Mouse (Mus musculus) heart, embryonic 13.5 days (tissue): Measurements from ENCODE around the gene 4931409K22Rik. TPM values are rescaled to one million over a fixed set of nuclear protein-coding genes. Genes with fewer than 3 reads are reported as not detected.

Experiments
- ATAC-seq: fragments of 200-750 bp; cut with Nextera tagmentation; 2 replicates; pipeline ENCODE4 v1.8.0; 2017; ENCODE audit warnings: moderate TSS enrichment; ENCODE audit not compliant: insufficient number of reproducible peaks, low FRiP score, low TSS enrichment; ENCODE audit errors: extremely low read depth
- H3K27ac ChIP-seq: fragments of 300-500 bp; sonication (generic); replicated peaks from 2 replicates; pipeline ENCODE4 v1.5.1; 2015; ENCODE audit warnings: moderate library complexity, mild to moderate bottlenecking, inconsistent platforms
- H3K27me3 ChIP-seq: fragments of 300-500 bp; sonication (generic); replicated peaks from 2 replicates; pipeline ENCODE4 v1.6.1; 2015; ENCODE audit warnings: mild to moderate bottlenecking, inconsistent platforms
- H3K36me3 ChIP-seq: fragments of 300-500 bp; sonication (generic); 2 replicates; pipeline ENCODE4 v1.6.1; 2015; ENCODE audit warnings: mild to moderate bottlenecking, inconsistent platforms
- H3K4me1 ChIP-seq: fragments of 300-500 bp; sonication (generic); 2 replicates; pipeline ENCODE4 v1.6.1; 2015; ENCODE audit warnings: inconsistent platforms
- H3K4me2 ChIP-seq: fragments of 300-500 bp; sonication (generic); 2 replicates; pipeline ENCODE4 v1.6.1; 2015; ENCODE audit warnings: inconsistent platforms, mild to moderate bottlenecking, moderate library complexity
- H3K4me3 ChIP-seq: fragments of 300-500 bp; sonication (generic); 2 replicates; pipeline ENCODE4 v1.5.1; 2015; ENCODE audit warnings: moderate library complexity, mild to moderate bottlenecking, inconsistent platforms
- H3K9ac ChIP-seq: fragments of 300-500 bp; sonication (generic); 2 replicates; pipeline ENCODE4 v1.6.1; 2015; ENCODE audit warnings: inconsistent platforms, mild to moderate bottlenecking, moderate library complexity
- H3K9me3 ChIP-seq: fragments of 300-500 bp; sonication (generic); 2 replicates; pipeline ENCODE4 v1.6.1; 2016; ENCODE audit warnings: inconsistent platforms
- WGBS: fragments of 180-500 bp; shearing (Covaris S2); methylation state at CpG from one replicate; pipeline ENCODE4 v1.1.7; 2015; ENCODE audit warnings: mixed read lengths; 5-methylcytosine and 5-hydroxymethylcytosine counted together
- polyA plus RNA-seq: library from polyadenylated mRNA; unstranded; fragments of >200 nt; fragmentation: Nextera tagmentation; extraction: Ambion mirVana; gene quantifications from 2 replicates; pipeline ENCODE4 v1.2.1, GENCODE M21; 2015

Gene 4931409K22Rik
- polyA plus RNA-seq, 1 experiment from 2014 or later = 0.08 TPM

DNA sequence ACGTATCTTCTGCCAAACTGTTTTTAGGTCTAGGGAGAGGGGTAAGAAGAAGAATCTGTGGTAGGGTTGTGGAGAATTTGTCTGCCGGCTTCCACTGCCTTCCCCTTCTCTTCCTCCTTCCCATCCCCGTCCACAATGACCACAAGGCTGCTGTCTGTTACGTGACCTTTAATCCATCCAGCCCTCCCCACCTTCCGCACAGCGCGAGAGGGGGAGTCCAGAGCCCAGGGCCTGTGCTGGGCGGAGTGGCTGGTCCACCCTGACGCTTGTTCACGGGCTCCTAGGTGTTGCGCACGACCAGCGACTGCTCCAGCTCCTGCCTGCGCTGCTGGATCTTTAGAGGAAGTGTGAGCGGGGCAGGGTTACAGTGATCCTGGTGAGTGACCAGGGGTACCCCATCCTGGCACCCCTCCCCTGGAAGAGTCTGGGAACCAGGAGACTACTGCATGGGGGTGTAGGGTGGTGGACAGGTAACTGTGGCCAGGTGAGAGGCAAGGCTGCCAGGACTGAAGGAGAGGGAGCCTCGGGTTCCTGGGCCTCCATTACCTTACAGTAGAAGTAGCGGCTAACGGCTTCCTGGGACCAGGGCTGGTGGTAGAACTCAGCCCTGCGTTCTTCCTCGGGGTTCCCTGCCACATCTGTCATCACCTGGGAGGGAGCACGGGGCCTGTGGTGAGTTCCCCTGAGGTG is 36.0 kb upstream of the 4931409K22Rik start:
- 65% methylated on average over 21 of the region's 21 CpGs for WGBS
- peaks cover 92% of the 10 kb centered on the region for H3K36me3 ChIP-seq
- no peaks in the 10 kb centered on the region for H3K9me3 ChIP-seq
- ATAC-seq = no peak
- H3K4me3 ChIP-seq = no peak overlapping the region
- no peak overlapping the region for H3K27ac ChIP-seq
- no peak overlapping the region for H3K4me2 ChIP-seq
- H3K4me1 ChIP-seq = peaks cover 52% of the 10 kb centered on the region
- H3K27me3 ChIP-seq = no peaks in the 10 kb centered on the region
- 0 out of 2 replicates have a peak overlapping the region, but pooled peaks have one; percentile 16 for H3K9ac ChIP-seq

DNA sequence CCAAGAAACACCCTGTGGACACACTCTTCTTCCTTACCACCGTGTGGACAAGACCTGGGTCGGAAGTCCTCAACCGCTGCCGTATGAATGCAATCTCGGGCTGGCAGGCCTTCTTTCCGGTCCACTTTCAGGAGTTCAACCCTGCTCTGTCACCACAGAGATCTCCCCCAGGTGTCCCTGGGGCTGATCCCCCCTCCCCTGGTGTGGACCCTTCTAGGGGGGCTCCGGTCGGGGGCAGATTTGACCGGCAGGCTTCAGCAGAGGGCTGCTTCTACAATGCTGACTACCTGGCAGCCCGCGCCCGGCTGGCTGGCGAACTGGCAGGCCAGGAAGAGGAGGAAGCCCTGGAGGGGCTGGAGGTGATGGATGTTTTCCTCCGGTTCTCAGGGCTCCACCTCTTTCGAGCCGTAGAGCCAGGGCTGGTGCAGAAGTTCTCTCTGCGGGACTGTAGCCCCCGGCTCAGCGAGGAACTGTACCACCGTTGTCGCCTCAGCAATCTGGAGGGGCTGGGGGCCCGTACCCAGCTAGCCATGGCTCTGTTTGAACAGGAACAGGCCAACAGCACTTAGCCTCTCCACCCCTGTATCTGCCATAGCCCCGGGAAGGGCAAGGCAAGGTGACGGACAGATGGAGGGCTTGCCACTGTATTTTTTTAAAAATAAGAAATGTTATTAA is 35.3 kb upstream of the 4931409K22Rik start:
- H3K9me3 ChIP-seq = no peaks in the 10 kb centered on the region
- no peak overlapping the region for H3K4me3 ChIP-seq
- no peaks in the 10 kb centered on the region for H3K27me3 ChIP-seq
- peak overlapping the region; percentile 65; the same call in 1 of the 2 replicates for H3K9ac ChIP-seq
- H3K27ac ChIP-seq = no peak overlapping the region
- ATAC-seq = no peak
- H3K4me2 ChIP-seq = peak overlapping the region; percentile 14; the same call in 1 of the 2 replicates
- 53% methylated on average over 24 of the region's 24 CpGs for WGBS
- peaks cover 55% of the 10 kb centered on the region for H3K4me1 ChIP-seq
- peaks cover 88% of the 10 kb centered on the region for H3K36me3 ChIP-seq

DNA sequence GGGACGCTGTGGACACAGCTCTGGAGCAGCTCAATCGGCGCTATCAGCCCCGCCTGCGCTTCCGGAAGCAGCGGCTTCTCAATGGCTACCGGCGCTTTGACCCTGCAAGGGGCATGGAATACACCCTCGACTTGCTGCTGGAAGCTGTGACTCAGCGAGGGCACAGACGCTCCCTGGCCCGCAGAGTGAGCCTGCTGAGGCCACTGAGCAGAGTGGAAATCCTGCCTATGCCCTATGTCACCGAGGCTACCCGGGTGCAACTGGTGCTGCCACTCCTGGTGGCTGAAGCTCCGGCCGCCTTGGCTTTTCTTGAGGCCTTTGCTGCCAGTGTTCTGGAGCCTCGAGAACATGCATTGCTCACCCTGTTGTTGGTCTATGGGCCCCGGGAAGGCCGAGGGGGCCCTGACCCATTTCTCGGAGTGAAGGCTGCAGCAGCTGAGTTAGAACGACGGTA is 34.7 kb upstream of the 4931409K22Rik start:
- Histone ChIP-seq H3K4me3 (no peak overlapping the region), H3K27me3 (no peaks in the 10 kb centered on the region), H3K36me3 (peaks cover 82% of the 10 kb centered on the region), H3K4me2 (peak overlapping the region; percentile 14), H3K27ac (no peak overlapping the region; the same call in 1 of the 2 replicates), H3K9me3 (no peaks in the 10 kb centered on the region), H3K9ac (peak overlapping the region; percentile 65; the same call in 1 of the 2 replicates), H3K4me1 (peaks cover 49% of the 10 kb centered on the region)
- no peak for ATAC-seq
- WGBS = 28% methylated on average over 23 of the region's 23 CpGs

DNA sequence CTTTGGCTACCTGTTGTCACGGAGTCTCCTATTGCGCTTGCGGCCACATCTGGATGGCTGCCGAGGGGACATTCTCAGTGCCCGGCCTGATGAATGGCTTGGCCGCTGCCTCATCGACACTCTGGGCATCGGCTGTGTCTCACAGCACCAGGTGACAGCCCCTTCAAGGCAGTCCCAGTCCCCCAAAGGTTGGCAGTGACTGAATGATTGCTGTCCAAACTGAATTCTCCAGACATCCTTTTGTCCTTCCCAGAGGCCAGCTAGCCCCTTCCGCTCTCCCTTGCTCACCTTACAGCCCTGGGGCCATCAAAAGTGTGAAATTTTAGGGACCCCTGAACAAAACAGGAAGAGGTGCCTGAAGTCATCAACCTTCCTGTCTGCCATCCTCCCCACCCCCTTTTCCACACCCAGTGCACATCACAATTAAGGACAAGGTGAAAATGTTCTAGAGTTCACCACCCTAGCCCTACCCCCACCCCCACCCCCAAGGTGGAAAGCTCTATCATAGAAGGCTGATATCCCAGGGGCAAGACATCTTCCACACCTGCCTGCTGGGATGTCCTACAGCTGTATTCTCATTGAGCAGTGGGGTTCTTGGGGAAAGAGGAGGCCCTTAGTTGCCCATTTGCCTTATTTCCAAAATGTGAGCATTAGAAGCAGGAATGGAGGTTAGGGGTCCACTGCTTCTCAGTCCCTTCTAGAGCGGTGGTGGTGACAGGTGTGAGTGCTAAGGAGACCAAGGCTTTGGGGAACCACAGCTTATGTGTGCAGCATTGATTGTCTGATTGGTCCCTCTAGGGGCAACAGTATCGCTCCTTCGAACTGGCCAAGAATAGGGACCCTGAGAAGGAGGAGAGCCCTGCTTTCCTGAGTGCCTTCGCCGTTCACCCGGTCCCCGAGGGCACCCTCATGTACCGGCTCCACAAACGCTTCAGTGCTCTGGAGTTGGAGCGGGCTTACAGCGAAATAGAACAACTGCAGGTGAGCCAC is 33.2 kb upstream of the 4931409K22Rik start:
- Histone ChIP-seq H3K27me3 (no peaks in the 10 kb centered on the region), H3K4me1 (peaks cover 53% of the 10 kb centered on the region), H3K9me3 (no peaks in the 10 kb centered on the region), H3K4me3 (no peak overlapping the region), H3K27ac (no peak overlapping the region), H3K36me3 (peaks cover 67% of the 10 kb centered on the region), H3K9ac (no peak overlapping the region), H3K4me2 (no peak overlapping the region)
- 84% methylated on average over 20 of the region's 20 CpGs for WGBS
- ATAC-seq = no peak

DNA sequence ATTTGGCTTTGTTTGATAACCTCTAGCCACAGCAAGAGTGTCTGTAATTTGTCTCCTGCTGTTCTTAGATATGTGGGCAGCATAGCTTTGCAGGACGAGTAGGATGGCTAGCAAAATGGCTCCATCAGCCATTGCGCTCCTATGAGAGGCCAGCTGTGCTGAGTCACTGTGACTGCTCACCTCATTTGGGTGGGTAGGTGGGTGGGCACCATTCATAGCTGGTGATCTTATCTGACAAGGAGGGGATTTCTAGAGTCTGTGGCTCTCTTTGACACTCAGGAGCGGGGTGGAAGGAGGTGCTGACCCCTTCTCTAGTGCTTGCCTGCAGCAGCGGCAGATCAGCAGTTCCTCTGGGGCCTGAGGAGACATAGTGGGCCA is 30.6 kb upstream of the 4931409K22Rik start:
- Histone ChIP-seq H3K9me3 (no peaks in the 10 kb centered on the region), H3K4me1 (peaks cover 40% of the 10 kb centered on the region), H3K4me3 (peak overlapping the region; percentile 92), H3K36me3 (peaks cover 41% of the 10 kb centered on the region), H3K27me3 (no peaks in the 10 kb centered on the region), H3K9ac (peak overlapping the region; percentile 92), H3K27ac (peak overlapping the region; percentile 77), H3K4me2 (peak overlapping the region; percentile 90)
- no peak for ATAC-seq
- WGBS = 14% methylated on average over 4 of the region's 4 CpGs

DNA sequence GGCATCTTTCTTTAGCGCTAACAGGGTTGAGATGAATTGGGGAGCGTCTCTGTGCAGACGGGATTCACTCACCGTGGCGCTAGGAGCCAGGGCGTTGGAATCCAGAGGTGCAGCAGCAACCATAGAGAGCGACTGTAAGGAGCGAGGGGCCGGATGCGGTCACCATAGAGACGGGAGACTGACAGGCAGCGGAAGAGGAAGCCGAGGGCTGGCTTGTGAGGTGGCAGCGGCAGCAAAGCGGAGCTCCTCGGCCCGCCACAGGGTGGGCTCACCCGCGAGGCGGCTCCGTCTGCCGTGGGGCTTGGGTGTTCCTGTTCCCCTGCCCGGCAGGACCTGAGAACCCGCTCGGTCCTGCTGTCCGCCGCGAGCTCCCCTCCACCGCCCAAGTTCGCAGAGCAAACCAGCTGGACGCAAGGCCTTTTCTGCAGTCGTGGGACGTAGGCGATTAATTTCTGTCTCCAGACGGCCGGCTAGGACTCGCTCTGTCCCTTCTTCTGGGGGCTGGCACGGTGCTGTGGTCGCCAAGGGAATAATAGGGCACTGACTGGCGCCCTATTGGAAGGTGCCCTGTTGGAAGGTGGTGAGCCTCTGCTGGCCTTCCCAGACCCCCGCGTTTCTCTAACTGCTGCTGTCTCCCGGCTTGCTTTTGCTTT is 30.1 kb upstream of the 4931409K22Rik start, which contains the start of gene Chpf2:
Chpf2 (plus strand) TSS at position 195 of the 653 bp plus-strand sequence.
- H3K4me3 ChIP-seq = peak within 1 kb of the TSS; percentile 92
- WGBS = under 1% methylated on average over 43 of the region's 43 CpGs

DNA sequence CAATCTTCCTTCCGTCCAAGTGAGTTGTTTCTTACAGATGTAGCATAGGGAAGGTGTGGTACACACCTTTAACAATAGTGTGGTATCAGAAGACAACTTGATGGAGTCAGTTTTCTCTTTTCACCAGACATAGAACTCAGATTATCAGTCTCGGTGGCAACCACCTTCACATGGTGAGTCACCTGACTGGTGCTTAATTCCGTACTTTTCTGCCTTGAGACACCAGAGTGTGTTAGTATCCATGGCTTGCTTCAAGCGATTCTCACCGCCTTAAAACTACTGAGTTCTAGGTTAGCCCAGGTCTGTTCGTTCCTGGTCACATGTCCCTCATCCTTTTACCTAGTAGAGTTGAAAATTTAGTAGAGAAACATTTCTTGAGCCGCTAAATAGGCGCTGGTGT is 29.5 kb upstream of the 4931409K22Rik start:
- whole genome bisulfite sequencing = 11% methylated on average over 8 of the region's 8 CpGs
- peak overlapping the region; percentile 92 for H3K9ac ChIP-seq
- peak overlapping the region; percentile 90 for H3K4me2 ChIP-seq
- H3K27me3 ChIP-seq = no peaks in the 10 kb centered on the region
- peak overlapping the region; percentile 92 for H3K4me3 ChIP-seq
- H3K9me3 ChIP-seq = no peaks in the 10 kb centered on the region
- H3K4me1 ChIP-seq = peaks cover 30% of the 10 kb centered on the region
- H3K36me3 ChIP-seq = peaks cover 30% of the 10 kb centered on the region
- ATAC-seq = no peak
- peak overlapping the region; percentile 77; the same call in 1 of the 2 replicates for H3K27ac ChIP-seq

More for the DNA sequence above, 30.1 kb upstream of the 4931409K22Rik start, which contains the start of gene Chpf2:
- ATAC-seq = peak; percentile 59; the same call in 1 of the 2 replicates
- Histone ChIP-seq H3K4me2 (peak within 1 kb of the TSS; percentile 90), H3K27me3 (no peaks in the 10 kb centered on the region), H3K9ac (peak within 1 kb of the TSS; percentile 92), H3K9me3 (no peaks in the 10 kb centered on the region), H3K27ac (peak within 1 kb of the TSS; percentile 77), H3K4me1 (peaks cover 35% of the 10 kb centered on the region), H3K36me3 (peaks cover 35% of the 10 kb centered on the region)

DNA sequence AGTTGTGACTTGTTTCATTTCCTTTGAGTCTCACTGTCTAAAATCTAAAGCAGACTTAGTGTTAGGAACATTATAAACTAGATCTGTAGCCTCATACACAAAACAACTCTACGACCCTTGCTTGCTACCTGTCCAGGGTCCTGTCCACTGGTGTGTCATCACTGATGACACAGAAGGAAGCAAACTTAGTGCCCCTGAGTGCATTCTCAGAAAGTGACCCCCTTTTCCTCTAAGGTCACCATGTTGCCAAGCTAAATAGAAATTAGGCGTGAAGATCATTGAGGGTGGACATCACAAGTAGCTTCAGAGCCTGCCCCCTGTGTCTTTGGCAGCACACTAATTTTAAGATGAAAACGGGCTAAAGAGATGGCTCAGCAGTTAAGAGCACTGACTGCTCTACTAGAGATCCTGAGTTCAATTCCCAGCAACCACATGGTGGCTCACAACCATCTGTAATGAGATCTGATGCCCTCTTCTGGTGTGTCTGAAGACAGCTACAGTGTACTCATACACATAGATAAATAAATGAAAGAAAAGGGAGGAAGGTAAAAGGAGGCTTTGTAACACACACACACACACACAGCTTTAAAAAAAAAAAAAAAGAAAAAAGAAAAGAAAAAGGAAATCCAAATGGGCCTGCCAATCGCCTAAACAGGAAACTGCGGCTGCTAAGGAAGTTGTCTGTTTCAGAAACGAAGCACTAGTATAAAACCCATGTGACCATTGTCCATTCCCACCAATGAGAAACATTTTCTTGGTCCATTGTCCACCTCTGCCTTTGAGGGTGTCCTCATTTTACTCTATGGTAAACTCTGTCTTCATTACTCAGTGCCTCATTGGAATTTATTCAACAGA is 21.7 kb upstream of the 4931409K22Rik start:
- Histone ChIP-seq H3K36me3 (peaks cover 25% of the 10 kb centered on the region), H3K4me2 (peak overlapping the region; percentile 92), H3K27ac (peak overlapping the region; percentile 79), H3K27me3 (no peaks in the 10 kb centered on the region), H3K9me3 (no peaks in the 10 kb centered on the region), H3K4me3 (peak overlapping the region; percentile 89), H3K9ac (peak overlapping the region; percentile 75), H3K4me1 (peaks cover 17% of the 10 kb centered on the region)
- ATAC-seq = no peak
- 65% methylated on average over 6 of the region's 6 CpGs for WGBS

DNA sequence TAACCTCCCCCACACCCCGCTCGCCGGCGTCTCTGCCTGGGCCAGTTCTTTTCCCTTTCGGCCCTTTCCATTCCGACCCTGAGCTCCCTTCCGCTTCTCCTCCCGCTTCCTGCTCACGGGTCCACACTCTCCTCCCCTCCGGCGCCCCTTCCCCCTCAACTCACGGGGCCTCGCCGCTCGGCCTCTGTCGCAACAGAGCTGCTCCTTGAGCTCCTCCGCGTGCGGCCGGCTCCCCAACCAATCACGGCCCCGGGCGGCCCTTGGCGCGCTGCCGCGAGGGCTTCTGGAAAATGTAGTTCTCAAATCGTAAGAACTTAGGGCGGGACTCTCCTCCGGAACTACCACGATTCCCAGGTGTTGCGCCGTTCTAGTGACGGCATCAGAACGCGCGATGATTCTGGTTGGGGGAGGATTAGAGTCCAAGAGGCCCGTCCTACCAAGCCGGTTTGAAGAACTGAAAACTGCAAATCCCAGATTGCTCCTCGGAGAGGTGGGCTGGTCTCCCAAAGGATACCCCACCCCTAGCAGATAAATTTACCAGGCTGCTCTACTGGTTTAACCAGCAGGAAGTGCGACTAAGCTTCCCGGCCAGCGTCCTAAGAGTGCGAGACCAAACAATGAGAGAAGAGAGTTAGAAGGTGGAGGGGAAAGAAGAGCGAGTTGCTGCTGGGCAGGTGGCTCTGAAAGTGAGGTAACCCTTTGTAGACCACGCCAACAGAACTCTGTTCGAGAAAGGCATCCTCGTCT is 20.7 kb upstream of the 4931409K22Rik start, which contains the start of gene Abcf2:
Abcf2 (minus strand) TSS at position 285 of the 747 bp plus-strand sequence.
- H3K4me3 ChIP-seq = peak within 1 kb of the TSS; percentile 89
- peak within 1 kb of the TSS; percentile 92 for H3K4me2 ChIP-seq
- H3K4me1 ChIP-seq = peaks cover 17% of the 10 kb centered on the region
- H3K9me3 ChIP-seq = no peaks in the 10 kb centered on the region
- peak; percentile 90 for ATAC-seq
- H3K27ac ChIP-seq = peak within 1 kb of the TSS; percentile 79
- H3K27me3 ChIP-seq = no peaks in the 10 kb centered on the region
- WGBS = under 1% methylated on average over 48 of the region's 48 CpGs
- H3K9ac ChIP-seq = peak within 1 kb of the TSS; percentile 93
- H3K36me3 ChIP-seq = peaks cover 35% of the 10 kb centered on the region
